Mouse (Mus musculus) lung, adult 2 months (tissue): ENCODE data around the gene Zfp26.

Experiments
- CTCF ChIP-seq: fragments of 200-500 bp; IDR thresholded peaks from 2 replicates; pipeline ENCODE4 v1.5.1; 2011; ENCODE audit warnings: mild to moderate bottlenecking, low read length, control low read depth; ENCODE audit not compliant: insufficient read depth
- POLR2A ChIP-seq: fragments of 200-500 bp; IDR thresholded peaks from 2 replicates; pipeline ENCODE4 v1.6.1; 2011; ENCODE audit warnings: low read depth, mild to moderate bottlenecking, control low read depth, low read length, borderline replicate concordance; ENCODE audit errors: extremely low read depth

GRCm38 (mm10) chr9:20493281-20493680, 33.3 kb upstream of the Zfp26 start:
- no peak for TF ChIP-seq POLR2A
- no peak for TF ChIP-seq CTCF
